Mouse (Mus musculus) liver, postnatal 0 days (tissue): ENCODE data around the gene Tcam1. TPM values are rescaled to one million over a fixed set of nuclear protein-coding genes. Genes with fewer than 3 reads are reported as not detected.

Experiments
- ATAC-seq: fragments of 200-750 bp; cut with Nextera tagmentation; 2 replicates; pipeline ENCODE4 v1.8.0; 2017; ENCODE audit warnings: mild to moderate bottlenecking, moderate library complexity
- DNase-seq: peaks from one replicate; pipeline ENCODE4 v3.0.0-alpha.2; 2016
- H3K27ac ChIP-seq: fragments of 300-500 bp; sonication (generic); 2 replicates; pipeline ENCODE4 v1.5.1; 2014; ENCODE audit warnings: antibody characterized with exemption, moderate library complexity, mild to moderate bottlenecking, low read depth
- H3K27me3 ChIP-seq: fragments of 300-500 bp; sonication (generic); 2 replicates; pipeline ENCODE4 v1.6.1; 2014; ENCODE audit warnings: low read length, control low read depth, mixed read lengths; ENCODE audit not compliant: insufficient read depth
- H3K36me3 ChIP-seq: fragments of 300-500 bp; sonication (generic); replicated peaks from 2 replicates; pipeline ENCODE4 v1.6.1; 2014; ENCODE audit warnings: mild to moderate bottlenecking, control low read depth, low read length, moderate library complexity, mixed read lengths; ENCODE audit not compliant: insufficient read depth
- H3K4me1 ChIP-seq: fragments of 300-500 bp; sonication (generic); 2 replicates; pipeline ENCODE4 v1.6.1; 2014; ENCODE audit warnings: antibody characterized with exemption, mild to moderate bottlenecking, control low read depth; ENCODE audit not compliant: insufficient read depth
- H3K4me2 ChIP-seq: fragments of 300-500 bp; sonication (generic); 2 replicates; pipeline ENCODE4 v1.6.1; 2014; ENCODE audit warnings: low read depth, mild to moderate bottlenecking, low read length, moderate library complexity, mixed read lengths
- H3K4me3 ChIP-seq: fragments of 300-500 bp; sonication (generic); 2 replicates; pipeline ENCODE4 v1.5.1; 2014; ENCODE audit warnings: low read depth, low read length
- H3K9ac ChIP-seq: fragments of 300-500 bp; sonication (generic); replicated peaks from 2 replicates; pipeline ENCODE4 v1.6.1; 2014; ENCODE audit warnings: mild to moderate bottlenecking, moderate library complexity
- H3K9me3 ChIP-seq: fragments of 300-500 bp; sonication (generic); 2 replicates; pipeline ENCODE4 v1.6.1; 2016; ENCODE audit warnings: mild to moderate bottlenecking, control low read depth, low read length, mixed read lengths
- CTCF ChIP-seq: sonication (generic); IDR thresholded peaks from 2 replicates; pipeline ENCODE4 v1.5.1; 2016; ENCODE audit warnings: antibody characterized with exemption, low read depth
- EP300 ChIP-seq: IDR thresholded peaks from 2 replicates; pipeline ENCODE4 v1.6.1; 2016; ENCODE audit warnings: antibody characterized with exemption, low read depth, mild to moderate bottlenecking
- WGBS: fragments of 180-500 bp; shearing (Covaris S2); extraction: QIAGEN DNeasy Blood & Tissue Kit; methylation state at CpG from one replicate; pipeline ENCODE4 v1.1.7; 2014; ENCODE audit not compliant: insufficient replicate concordance; 5-methylcytosine and 5-hydroxymethylcytosine counted together
- polyA plus RNA-seq: library from polyadenylated mRNA; unstranded; fragments of >200 nt; fragmentation: Nextera tagmentation; extraction: Ambion mirVana; gene quantifications from 2 replicates; pipeline ENCODE4 v1.2.1, GENCODE M21; 2015

Tcam1 gene
- polyA plus RNA-seq, 1 experiment from 2014 or later: 0.07 TPM

- Histone ChIP-seq H3K27ac (peak overlapping the region; percentile 97), H3K9ac (peak overlapping the region; percentile 97), H3K9me3 (no peaks in the 10 kb centered on the region), H3K4me3 (peak overlapping the region; percentile 95), H3K4me1 (peaks cover 56% of the 10 kb centered on the region), H3K36me3 (peaks cover 4% of the 10 kb centered on the region), H3K4me2 (peak overlapping the region; percentile 79), H3K27me3 (no peaks in the 10 kb centered on the region)
- TF ChIP-seq CTCF (no peak), EP300 (no peak)
- ATAC-seq: peak; percentile 38
- peak; percentile 69 for DNase-seq
- WGBS: under 1% methylated on average over 37 of the region's 41 CpGs
Observed at GRCm38 (mm10) chr11:106271794-106272643, 4.5 kb upstream of the Tcam1 start.

- Histone ChIP-seq H3K27me3 (no peaks in the 10 kb centered on the region), H3K4me1 (peaks cover 52% of the 10 kb centered on the region), H3K27ac (peak within 1 kb of the TSS; percentile 97), H3K9me3 (no peaks in the 10 kb centered on the region), H3K36me3 (no peaks in the 10 kb centered on the region), H3K4me3 (peak within 1 kb of the TSS; percentile 95), H3K9ac (peak within 1 kb of the TSS; percentile 97), H3K4me2 (peak within 1 kb of the TSS; percentile 79)
- WGBS: under 1% methylated on average over 70 of the region's 72 CpGs
- TF ChIP-seq CTCF (no peak), EP300 (peak; percentile 74)
- DNase-seq (peak; percentile 100), ATAC-seq (peak; percentile 92)
Observed at GRCm38 (mm10) chr11:106272644-106273310, 3.7 kb upstream of the Tcam1 start, which contains the start of gene Smarcd2. Smarcd2 (minus strand) TSS chr11:106272972.

- WGBS: 6% methylated on average over 16 of the region's 16 CpGs
- Histone ChIP-seq H3K9ac (peak overlapping the region; percentile 46), H3K36me3 (no peaks in the 10 kb centered on the region), H3K27me3 (no peaks in the 10 kb centered on the region), H3K4me1 (peaks cover 46% of the 10 kb centered on the region), H3K27ac (peak overlapping the region; percentile 85), H3K9me3 (no peaks in the 10 kb centered on the region), H3K4me3 (peak overlapping the region; percentile 95), H3K4me2 (peak overlapping the region; percentile 79)
- TF ChIP-seq CTCF (no peak), EP300 (no peak; the same call in 1 of the 2 replicates)
- DNase-seq (no peak), ATAC-seq (peak; percentile 3; the same call in 1 of the 2 replicates)
Observed at GRCm38 (mm10) chr11:106273311-106273684, 3.2 kb upstream of the Tcam1 start.

GRCm38 (mm10) chr11:106273811-106274210, 2.7 kb upstream of the Tcam1 start:
- no peak for TF ChIP-seq CTCF
- TF ChIP-seq EP300: no peak
- Histone ChIP-seq H3K9me3 (no peaks in the 10 kb centered on the region), H3K4me3 (no peak overlapping the region), H3K36me3 (no peaks in the 10 kb centered on the region), H3K9ac (no peak overlapping the region), H3K4me1 (peaks cover 42% of the 10 kb centered on the region), H3K27me3 (no peaks in the 10 kb centered on the region), H3K4me2 (peak overlapping the region; percentile 79), H3K27ac (peak overlapping the region; percentile 85; the same call in 1 of the 2 replicates)
- ATAC-seq (no peak), DNase-seq (no peak)
- WGBS: 86% methylated on average over 6 of the region's 6 CpGs

- Histone ChIP-seq H3K27ac (no peak overlapping the region), H3K4me3 (no peak overlapping the region), H3K9me3 (no peaks in the 10 kb centered on the region), H3K4me1 (peaks cover 37% of the 10 kb centered on the region), H3K9ac (no peak overlapping the region), H3K36me3 (no peaks in the 10 kb centered on the region), H3K4me2 (no peak overlapping the region), H3K27me3 (no peaks in the 10 kb centered on the region)
- ATAC-seq (no peak), DNase-seq (no peak)
- WGBS: 76% methylated on average over 1 of the region's 1 CpGs
- no peak for TF ChIP-seq CTCF
- no peak for TF ChIP-seq EP300
Observed at GRCm38 (mm10) chr11:106274374-106274773, 2.1 kb upstream of the Tcam1 start.

GRCm38 (mm10) chr11:106274971-106275411, 1.5 kb upstream of the Tcam1 start:
- H3K4me3 ChIP-seq: no peak overlapping the region
- H3K27ac ChIP-seq: no peak overlapping the region
- no peak for ATAC-seq
- no peak overlapping the region for H3K4me2 ChIP-seq
- H3K36me3 ChIP-seq: no peaks in the 10 kb centered on the region
- H3K27me3 ChIP-seq: no peaks in the 10 kb centered on the region
- TF ChIP-seq EP300: no peak
- TF ChIP-seq CTCF: no peak
- H3K9me3 ChIP-seq: no peaks in the 10 kb centered on the region
- no peak overlapping the region for H3K9ac ChIP-seq
- no peak for DNase-seq
- WGBS: 85% methylated on average over 7 of the region's 7 CpGs
- peaks cover 33% of the 10 kb centered on the region for H3K4me1 ChIP-seq
